Mouse (Mus musculus) midbrain, embryonic 10.5 days (tissue): ENCODE results near the gene Exoc6b. TPM values are rescaled to one million over a fixed set of nuclear protein-coding genes. Genes with fewer than 3 reads are reported as not detected.

Experiments
- DNase-seq: peaks from one replicate; pipeline ENCODE4 v3.0.0-alpha.2; 2017; ENCODE audit warnings: low spot score
- H3K27ac ChIP-seq: fragments of 300-500 bp; sonication (generic); replicated peaks from 2 replicates; pipeline ENCODE4 v1.5.1; 2016; ENCODE audit warnings: mild to moderate bottlenecking
- H3K27me3 ChIP-seq: fragments of 300-500 bp; sonication (generic); 2 replicates; pipeline ENCODE4 v1.6.1; 2016; ENCODE audit warnings: low read depth, mild to moderate bottlenecking; ENCODE audit not compliant: poor library complexity, severe bottlenecking
- H3K36me3 ChIP-seq: fragments of 300-500 bp; sonication (generic); 2 replicates; pipeline ENCODE4 v1.6.1; 2016; ENCODE audit warnings: mild to moderate bottlenecking, moderate library complexity
- H3K4me1 ChIP-seq: fragments of 300-500 bp; sonication (generic); 2 replicates; pipeline ENCODE4 v1.6.1; 2016
- H3K4me3 ChIP-seq: fragments of 300-500 bp; sonication (generic); 2 replicates; pipeline ENCODE4 v1.5.1; 2016; ENCODE audit warnings: mild to moderate bottlenecking, moderate library complexity
- H3K9me3 ChIP-seq: fragments of 300-500 bp; sonication (generic); replicated peaks from 2 replicates; pipeline ENCODE4 v1.6.1; 2016; ENCODE audit warnings: mild to moderate bottlenecking
- WGBS: fragments of 180-500 bp; shearing (Covaris S2); methylation state at CpG from one replicate; pipeline ENCODE4 v1.1.7; 2016; 5-methylcytosine and 5-hydroxymethylcytosine counted together
- polyA plus RNA-seq: library from polyadenylated mRNA; unstranded; fragments of >200 nt; fragmentation: Nextera tagmentation; extraction: Ambion mirVana; gene quantifications from 2 replicates; pipeline ENCODE4 v1.2.1, GENCODE M21; 2016

Exoc6b gene
- polyA plus RNA-seq, 1 experiment from 2014 or later, result 22.8 TPM

- DNase-seq, result no peak
- H3K27me3 ChIP-seq, result no peaks in the 10 kb centered on the region
- H3K27ac ChIP-seq, result no peak overlapping the region
- H3K36me3 ChIP-seq, result no peaks in the 10 kb centered on the region
- no peaks in the 10 kb centered on the region; the same call in 1 of the 2 replicates for H3K9me3 ChIP-seq
- no peak overlapping the region for H3K4me3 ChIP-seq
- no peaks in the 10 kb centered on the region for H3K4me1 ChIP-seq
- 86% methylated on average over 7 of the region's 7 CpGs for WGBS
Observed at GRCm38 (mm10) chr6:84674136-84674535, 395.2 kb downstream of the Exoc6b start.

GRCm38 (mm10) chr6:84661451-84662112 lies 407.7 kb downstream of the Exoc6b start:
- DNase-seq, result no peak
- no peaks in the 10 kb centered on the region for H3K36me3 ChIP-seq
- H3K9me3 ChIP-seq, result no peaks in the 10 kb centered on the region
- H3K4me1 ChIP-seq, result peaks cover 6% of the 10 kb centered on the region; the same call in 1 of the 2 replicates
- H3K27ac ChIP-seq, result no peak overlapping the region
- H3K4me3 ChIP-seq, result no peak overlapping the region
- H3K27me3 ChIP-seq, result no peaks in the 10 kb centered on the region
- WGBS, result 92% methylated on average over 2 of the region's 2 CpGs

- Histone ChIP-seq H3K9me3 (no peaks in the 10 kb centered on the region), H3K36me3 (no peaks in the 10 kb centered on the region), H3K27ac (no peak overlapping the region), H3K4me3 (no peak overlapping the region), H3K4me1 (peaks cover 8% of the 10 kb centered on the region; the same call in 1 of the 2 replicates), H3K27me3 (no peaks in the 10 kb centered on the region)
- 90% methylated on average over 1 of the region's 1 CpGs for WGBS
- DNase-seq, result no peak
Observed at GRCm38 (mm10) chr6:84660982-84661381, 408.3 kb downstream of the Exoc6b start.

GRCm38 (mm10) chr6:84657091-84657490 lies 412.2 kb downstream of the Exoc6b start:
- no peak for DNase-seq
- Histone ChIP-seq H3K9me3 (no peaks in the 10 kb centered on the region), H3K4me1 (peaks cover 8% of the 10 kb centered on the region; the same call in 1 of the 2 replicates), H3K4me3 (no peak overlapping the region), H3K36me3 (no peaks in the 10 kb centered on the region), H3K27me3 (no peaks in the 10 kb centered on the region), H3K27ac (no peak overlapping the region)
- 37% methylated on average over 1 of the region's 1 CpGs for WGBS

GRCm38 (mm10) chr6:84656680-84657079 lies 412.6 kb downstream of the Exoc6b start:
- 48% methylated on average over 2 of the region's 2 CpGs for WGBS
- no peaks in the 10 kb centered on the region for H3K9me3 ChIP-seq
- no peaks in the 10 kb centered on the region for H3K36me3 ChIP-seq
- no peak for DNase-seq
- H3K4me1 ChIP-seq, result peaks cover 8% of the 10 kb centered on the region; the same call in 1 of the 2 replicates
- H3K27me3 ChIP-seq, result no peaks in the 10 kb centered on the region
- no peak overlapping the region for H3K4me3 ChIP-seq
- no peak overlapping the region for H3K27ac ChIP-seq

- Histone ChIP-seq H3K4me3 (no peak overlapping the region), H3K4me1 (peaks cover 5% of the 10 kb centered on the region; the same call in 1 of the 2 replicates), H3K36me3 (no peaks in the 10 kb centered on the region), H3K27me3 (no peaks in the 10 kb centered on the region), H3K9me3 (no peaks in the 10 kb centered on the region), H3K27ac (no peak overlapping the region)
- WGBS, result 88% methylated on average over 3 of the region's 3 CpGs
- DNase-seq, result no peak
Observed at GRCm38 (mm10) chr6:84651902-84652301, 417.4 kb downstream of the Exoc6b start.

- Histone ChIP-seq H3K4me1 (no peaks in the 10 kb centered on the region), H3K27ac (no peak overlapping the region), H3K9me3 (no peaks in the 10 kb centered on the region), H3K36me3 (no peaks in the 10 kb centered on the region), H3K27me3 (no peaks in the 10 kb centered on the region), H3K4me3 (no peak overlapping the region)
- DNase-seq, result no peak
- 80% methylated on average over 4 of the region's 4 CpGs for WGBS
Observed at GRCm38 (mm10) chr6:84647197-84647596, 422.1 kb downstream of the Exoc6b start.

GRCm38 (mm10) chr6:84646696-84647095 lies 422.6 kb downstream of the Exoc6b start:
- 83% methylated on average over 2 of the region's 2 CpGs for WGBS
- no peaks in the 10 kb centered on the region for H3K27me3 ChIP-seq
- no peak overlapping the region for H3K4me3 ChIP-seq
- no peak for DNase-seq
- no peaks in the 10 kb centered on the region for H3K9me3 ChIP-seq
- H3K4me1 ChIP-seq, result no peaks in the 10 kb centered on the region
- H3K27ac ChIP-seq, result no peak overlapping the region
- H3K36me3 ChIP-seq, result no peaks in the 10 kb centered on the region

- H3K27me3 ChIP-seq, result no peaks in the 10 kb centered on the region
- H3K36me3 ChIP-seq, result no peaks in the 10 kb centered on the region
- no peak overlapping the region for H3K4me3 ChIP-seq
- H3K27ac ChIP-seq, result no peak overlapping the region
- 89% methylated on average over 4 of the region's 4 CpGs for WGBS
- no peak for DNase-seq
- no peaks in the 10 kb centered on the region for H3K9me3 ChIP-seq
- peaks cover 8% of the 10 kb centered on the region for H3K4me1 ChIP-seq
Observed at GRCm38 (mm10) chr6:84641062-84641431, 428.3 kb downstream of the Exoc6b start.

GRCm38 (mm10) chr6:84640324-84641061 lies 428.8 kb downstream of the Exoc6b start:
- 76% methylated on average over 9 of the region's 9 CpGs for WGBS
- no peak for DNase-seq
- Histone ChIP-seq H3K27ac (no peak overlapping the region), H3K27me3 (no peaks in the 10 kb centered on the region), H3K9me3 (no peaks in the 10 kb centered on the region), H3K4me1 (peaks cover 8% of the 10 kb centered on the region), H3K36me3 (no peaks in the 10 kb centered on the region), H3K4me3 (no peak overlapping the region)

GRCm38 (mm10) chr6:84638206-84638605 lies 431.1 kb downstream of the Exoc6b start:
- Histone ChIP-seq H3K4me1 (peaks cover 8% of the 10 kb centered on the region), H3K27ac (no peak overlapping the region), H3K36me3 (no peaks in the 10 kb centered on the region), H3K27me3 (no peaks in the 10 kb centered on the region), H3K4me3 (no peak overlapping the region), H3K9me3 (no peaks in the 10 kb centered on the region)
- DNase-seq, result no peak

- H3K27me3 ChIP-seq, result no peaks in the 10 kb centered on the region
- H3K27ac ChIP-seq, result no peak overlapping the region
- no peaks in the 10 kb centered on the region for H3K36me3 ChIP-seq
- peaks cover 6% of the 10 kb centered on the region; the same call in 1 of the 2 replicates for H3K4me1 ChIP-seq
- no peak for DNase-seq
- no peaks in the 10 kb centered on the region for H3K9me3 ChIP-seq
- no peak overlapping the region for H3K4me3 ChIP-seq
- 85% methylated on average over 2 of the region's 2 CpGs for WGBS
Observed at GRCm38 (mm10) chr6:84631588-84631987, 437.7 kb downstream of the Exoc6b start.

GRCm38 (mm10) chr6:84630276-84630675 lies 439.0 kb downstream of the Exoc6b start:
- H3K4me3 ChIP-seq, result no peak overlapping the region
- H3K36me3 ChIP-seq, result no peaks in the 10 kb centered on the region
- DNase-seq, result no peak
- H3K9me3 ChIP-seq, result no peaks in the 10 kb centered on the region
- no peak overlapping the region for H3K27ac ChIP-seq
- WGBS, result 48% methylated on average over 1 of the region's 1 CpGs
- H3K27me3 ChIP-seq, result no peaks in the 10 kb centered on the region
- H3K4me1 ChIP-seq, result peaks cover 6% of the 10 kb centered on the region; the same call in 1 of the 2 replicates
